Mouse (Mus musculus) stomach, embryonic 14.5 days (tissue): ENCODE measurements around the gene Mnt. TPM values are rescaled to one million over a fixed set of nuclear protein-coding genes. Genes with fewer than 3 reads are reported as not detected.

Source experiments
- ATAC-seq: fragments of 200-750 bp; cut with Nextera tagmentation; 2 replicates; pipeline ENCODE4 v1.8.0; 2017; ENCODE audit warnings: low read depth, moderate TSS enrichment; ENCODE audit not compliant: insufficient number of reproducible peaks, insufficient read depth, low FRiP score
- H3K27ac ChIP-seq: fragments of 300-500 bp; sonication (generic); 2 replicates; pipeline ENCODE4 v1.5.1; 2014; ENCODE audit warnings: mild to moderate bottlenecking, low read length, moderate library complexity, mixed read lengths
- H3K27me3 ChIP-seq: fragments of 300-500 bp; sonication (generic); 2 replicates; pipeline ENCODE4 v1.6.1; 2014; ENCODE audit warnings: low read length, control low read depth, mixed read lengths; ENCODE audit not compliant: control insufficient read depth, insufficient read depth
- H3K36me3 ChIP-seq: fragments of 300-500 bp; sonication (generic); 2 replicates; pipeline ENCODE4 v1.6.1; 2014; ENCODE audit warnings: mild to moderate bottlenecking, control low read depth, low read length, moderate library complexity, mixed read lengths; ENCODE audit not compliant: control insufficient read depth, insufficient read depth
- H3K4me1 ChIP-seq: fragments of 300-500 bp; sonication (generic); 2 replicates; pipeline ENCODE4 v1.6.1; 2014; ENCODE audit warnings: low read length, control low read depth, mixed read lengths; ENCODE audit not compliant: control insufficient read depth, insufficient read depth
- H3K4me2 ChIP-seq: fragments of 300-500 bp; sonication (generic); replicated peaks from 2 replicates; pipeline ENCODE4 v1.6.1; 2014; ENCODE audit warnings: low read depth, low read length, control low read depth
- H3K4me3 ChIP-seq: fragments of 300-500 bp; sonication (generic); 2 replicates; pipeline ENCODE4 v1.5.1; 2014; ENCODE audit warnings: low read depth, low read length, control low read depth
- H3K9ac ChIP-seq: fragments of 300-500 bp; sonication (generic); replicated peaks from 2 replicates; pipeline ENCODE4 v1.6.1; 2014; ENCODE audit warnings: low read depth, mild to moderate bottlenecking, control low read depth, low read length, moderate library complexity, mixed read lengths
- H3K9me3 ChIP-seq: fragments of 300-500 bp; sonication (generic); 2 replicates; pipeline ENCODE4 v1.6.1; 2016; ENCODE audit warnings: low read depth, low read length, control low read depth; ENCODE audit not compliant: control insufficient read depth
- WGBS: fragments of 180-500 bp; shearing (Covaris S2); extraction: QIAGEN DNeasy Blood & Tissue Kit; methylation state at CpG from one replicate; pipeline ENCODE4 v1.1.7; 2014; 5-methylcytosine and 5-hydroxymethylcytosine counted together
- polyA plus RNA-seq: library from polyadenylated mRNA; unstranded; fragments of >200 nt; fragmentation: Nextera tagmentation; extraction: Ambion mirVana; gene quantifications from 2 replicates; pipeline ENCODE4 v1.2.1, GENCODE M21; 2014

Gene Mnt
- polyA plus RNA-seq, 1 experiment from 2014 or later: 4.3 TPM

DNA sequence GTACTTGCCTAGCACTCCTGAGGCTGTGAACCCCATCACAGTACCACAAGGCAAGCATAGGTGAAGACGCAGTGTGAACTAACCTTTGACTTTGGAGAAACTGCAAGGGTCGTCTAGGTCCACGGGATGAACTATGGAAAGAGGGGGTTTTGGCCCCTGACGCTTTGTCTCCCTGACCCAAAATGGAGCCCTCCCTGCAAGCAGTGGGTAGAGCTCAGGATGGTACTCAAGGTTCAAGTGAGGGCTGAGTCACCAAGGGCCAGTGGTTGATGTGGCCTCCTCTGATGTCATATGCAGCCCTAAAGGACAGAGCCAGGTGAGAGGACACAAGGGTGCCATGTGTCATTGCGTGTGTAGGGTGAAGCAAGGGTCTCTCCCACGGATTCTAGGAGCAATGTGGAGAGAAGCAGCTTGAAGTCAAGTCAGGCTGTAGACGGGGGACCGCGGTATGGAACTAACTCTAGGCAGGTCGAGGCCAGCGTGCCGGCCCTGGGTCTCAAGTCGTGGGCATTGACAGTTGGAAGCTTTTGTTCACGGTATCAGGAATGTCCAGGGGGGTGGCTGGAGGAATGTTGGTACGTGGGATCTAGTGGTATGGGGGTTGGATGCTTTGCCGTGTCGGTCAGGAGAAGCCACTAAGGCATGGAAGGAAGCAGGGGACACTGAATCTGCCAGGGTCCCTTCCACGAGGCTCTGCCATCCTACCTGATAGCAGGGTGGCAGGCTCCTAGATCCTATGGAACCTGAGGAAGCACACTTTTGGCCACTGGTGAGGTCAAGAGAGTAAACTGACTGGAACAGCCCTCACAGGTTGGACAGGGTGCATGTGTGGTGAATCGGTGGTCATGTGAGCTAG, 9.4 kb downstream of the Mnt start:
- no peaks in the 10 kb centered on the region for H3K9me3 ChIP-seq
- H3K27ac ChIP-seq: no peak overlapping the region
- 92% methylated on average over 19 of the region's 19 CpGs for WGBS
- no peak for ATAC-seq
- H3K4me2 ChIP-seq: no peak overlapping the region
- H3K4me3 ChIP-seq: no peak overlapping the region
- peaks cover 3% of the 10 kb centered on the region; the same call in 1 of the 2 replicates for H3K36me3 ChIP-seq
- H3K27me3 ChIP-seq: no peaks in the 10 kb centered on the region
- H3K4me1 ChIP-seq: peaks cover 7% of the 10 kb centered on the region; the same call in 1 of the 2 replicates
- no peak overlapping the region for H3K9ac ChIP-seq

DNA sequence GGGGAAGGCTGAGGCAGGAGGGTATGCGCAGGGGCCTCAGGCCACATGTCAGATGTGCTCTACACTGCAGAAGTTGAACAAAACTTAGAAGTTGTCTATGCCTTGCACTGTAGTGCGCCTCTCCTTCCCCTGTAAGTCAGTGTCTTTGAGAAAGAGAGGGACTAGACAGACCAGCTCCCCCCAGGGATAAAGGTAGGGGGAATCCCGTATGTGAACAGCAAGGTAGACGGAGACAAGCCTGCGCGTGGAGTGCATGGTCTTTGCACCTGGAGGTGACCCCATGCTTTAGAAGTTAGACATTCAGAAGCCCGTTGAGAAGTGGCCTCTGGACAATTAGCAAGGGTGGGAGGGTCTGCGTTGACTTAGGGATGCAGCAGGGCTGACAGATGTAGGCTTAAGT, 10.0 kb downstream of the Mnt start:
- ATAC-seq: no peak
- H3K4me2 ChIP-seq: no peak overlapping the region
- no peak overlapping the region for H3K27ac ChIP-seq
- H3K4me1 ChIP-seq: peaks cover 7% of the 10 kb centered on the region; the same call in 1 of the 2 replicates
- peaks cover 3% of the 10 kb centered on the region; the same call in 1 of the 2 replicates for H3K36me3 ChIP-seq
- H3K9ac ChIP-seq: no peak overlapping the region
- peaks cover 3% of the 10 kb centered on the region; the same call in 1 of the 2 replicates for H3K9me3 ChIP-seq
- no peaks in the 10 kb centered on the region for H3K27me3 ChIP-seq
- 68% methylated on average over 8 of the region's 8 CpGs for WGBS
- H3K4me3 ChIP-seq: no peak overlapping the region

DNA sequence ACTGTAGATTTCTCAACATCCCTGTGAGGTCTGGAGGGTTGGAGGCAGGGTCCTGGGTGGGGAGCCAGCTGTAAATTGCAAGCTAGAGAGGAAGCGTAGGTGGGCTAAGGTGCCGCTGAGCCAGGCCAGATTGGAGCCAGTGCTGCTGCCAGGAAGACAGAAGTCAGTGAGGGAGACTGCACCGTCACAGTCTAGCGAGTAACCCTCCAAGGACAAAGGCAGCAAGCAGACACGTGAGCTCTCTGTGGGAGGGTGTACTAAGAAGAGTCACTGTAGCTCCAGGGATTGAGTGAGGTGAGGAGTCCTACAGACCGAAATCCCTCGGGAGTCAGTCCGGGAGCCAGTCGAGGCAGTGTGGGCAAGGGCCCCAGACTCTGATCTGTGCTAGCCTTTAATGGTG, 10.6 kb downstream of the Mnt start:
- ATAC-seq: no peak
- H3K4me2 ChIP-seq: no peak overlapping the region
- H3K36me3 ChIP-seq: peaks cover 3% of the 10 kb centered on the region
- peaks cover 7% of the 10 kb centered on the region; the same call in 1 of the 2 replicates for H3K4me1 ChIP-seq
- peaks cover 3% of the 10 kb centered on the region; the same call in 1 of the 2 replicates for H3K9me3 ChIP-seq
- H3K9ac ChIP-seq: no peak overlapping the region
- H3K27ac ChIP-seq: no peak overlapping the region
- WGBS: 87% methylated on average over 9 of the region's 9 CpGs
- no peak overlapping the region for H3K4me3 ChIP-seq
- H3K27me3 ChIP-seq: no peaks in the 10 kb centered on the region

DNA sequence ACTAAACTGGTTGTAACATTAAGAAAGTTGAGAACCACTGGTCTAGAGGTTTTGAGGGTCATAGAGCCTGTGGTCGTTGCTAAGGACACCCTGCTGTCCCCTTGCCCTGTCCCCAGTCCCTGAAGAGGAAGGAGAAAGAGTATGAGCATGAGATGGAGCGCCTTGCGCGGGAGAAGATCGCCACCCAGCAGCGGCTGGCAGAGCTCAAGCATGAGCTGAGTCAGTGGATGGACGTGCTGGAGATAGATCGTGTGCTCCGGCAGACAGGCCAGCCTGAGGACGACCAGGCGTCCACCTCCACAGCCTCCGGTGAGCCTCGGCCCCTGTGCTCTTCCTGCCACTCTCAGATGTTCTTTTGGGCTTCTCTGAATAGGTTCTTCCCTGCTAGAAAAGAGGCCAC, 11.3 kb downstream of the Mnt start:
- Histone ChIP-seq H3K4me2 (no peak overlapping the region), H3K9ac (no peak overlapping the region), H3K27ac (no peak overlapping the region), H3K4me3 (no peak overlapping the region), H3K36me3 (peaks cover 3% of the 10 kb centered on the region), H3K4me1 (peaks cover 6% of the 10 kb centered on the region; the same call in 1 of the 2 replicates), H3K27me3 (no peaks in the 10 kb centered on the region), H3K9me3 (peaks cover 3% of the 10 kb centered on the region; the same call in 1 of the 2 replicates)
- ATAC-seq: no peak
- 83% methylated on average over 13 of the region's 13 CpGs for WGBS

DNA sequence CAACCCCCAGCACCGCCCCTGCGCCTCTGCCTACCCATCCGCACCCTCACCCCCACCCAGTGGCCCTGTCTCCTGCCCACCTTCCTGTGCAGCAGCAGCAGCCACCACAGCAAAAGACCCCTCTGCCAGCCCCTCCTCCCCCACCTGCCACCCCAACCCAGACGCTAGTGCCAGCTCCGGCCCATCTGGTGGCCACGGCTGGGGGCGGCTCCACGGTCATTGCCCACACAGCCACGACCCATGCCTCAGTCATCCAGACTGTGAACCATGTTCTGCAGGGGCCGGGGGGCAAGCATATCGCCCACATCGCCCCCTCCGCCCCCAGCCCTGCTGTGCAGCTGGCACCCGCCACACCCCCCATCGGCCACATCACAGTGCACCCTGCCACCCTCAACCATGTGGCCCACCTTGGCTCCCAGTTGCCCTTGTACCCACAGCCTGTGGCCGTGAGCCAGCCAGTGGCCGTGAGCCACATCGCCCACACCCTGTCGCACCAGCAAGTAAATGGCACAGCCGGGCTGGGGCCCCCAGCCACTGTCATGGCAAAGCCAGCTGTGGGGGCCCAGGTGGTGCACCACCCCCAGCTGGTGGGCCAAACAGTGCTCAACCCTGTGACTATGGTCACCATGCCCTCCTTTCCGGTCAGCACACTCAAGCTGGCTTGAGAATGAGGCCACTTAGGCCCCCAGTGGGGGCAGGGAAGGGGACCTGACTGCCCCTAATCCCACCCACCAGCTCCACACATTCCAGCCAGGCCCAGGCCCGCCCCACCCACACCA, 12.1 kb downstream of the Mnt start:
- Histone ChIP-seq H3K36me3 (peaks cover 3% of the 10 kb centered on the region), H3K4me3 (no peak overlapping the region), H3K4me1 (0 out of 2 replicates have a peak, but pooled peaks cover 3% of the 10 kb centered on the region), H3K27ac (no peak overlapping the region), H3K9me3 (peaks cover 3% of the 10 kb centered on the region; the same call in 1 of the 2 replicates), H3K27me3 (no peaks in the 10 kb centered on the region), H3K4me2 (no peak overlapping the region), H3K9ac (no peak overlapping the region)
- no peak for ATAC-seq
- WGBS: 89% methylated on average over 22 of the region's 22 CpGs

DNA sequence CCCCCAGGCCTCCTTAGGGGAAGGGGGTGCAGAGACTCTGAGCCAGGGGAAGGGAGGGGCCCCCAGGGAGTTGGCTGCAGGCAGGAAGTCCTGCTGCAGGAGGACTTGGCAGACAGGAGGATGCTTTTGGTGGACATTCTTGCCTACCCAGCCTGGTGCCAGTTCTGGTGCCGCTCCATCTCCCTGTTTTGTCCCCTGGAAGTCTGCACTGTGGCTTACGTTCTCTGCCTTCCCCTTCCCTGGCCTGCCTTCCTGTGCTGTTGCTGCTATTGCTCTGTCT, 12.7 kb downstream of the Mnt start:
- H3K27me3 ChIP-seq: no peaks in the 10 kb centered on the region
- no peak for ATAC-seq
- H3K36me3 ChIP-seq: peaks cover 3% of the 10 kb centered on the region
- H3K4me1 ChIP-seq: 0 out of 2 replicates have a peak, but pooled peaks cover 3% of the 10 kb centered on the region
- H3K4me3 ChIP-seq: no peak overlapping the region
- H3K9me3 ChIP-seq: peaks cover 3% of the 10 kb centered on the region; the same call in 1 of the 2 replicates
- H3K9ac ChIP-seq: no peak overlapping the region
- WGBS: 82% methylated on average over 2 of the region's 2 CpGs
- H3K27ac ChIP-seq: no peak overlapping the region
- no peak overlapping the region for H3K4me2 ChIP-seq

DNA sequence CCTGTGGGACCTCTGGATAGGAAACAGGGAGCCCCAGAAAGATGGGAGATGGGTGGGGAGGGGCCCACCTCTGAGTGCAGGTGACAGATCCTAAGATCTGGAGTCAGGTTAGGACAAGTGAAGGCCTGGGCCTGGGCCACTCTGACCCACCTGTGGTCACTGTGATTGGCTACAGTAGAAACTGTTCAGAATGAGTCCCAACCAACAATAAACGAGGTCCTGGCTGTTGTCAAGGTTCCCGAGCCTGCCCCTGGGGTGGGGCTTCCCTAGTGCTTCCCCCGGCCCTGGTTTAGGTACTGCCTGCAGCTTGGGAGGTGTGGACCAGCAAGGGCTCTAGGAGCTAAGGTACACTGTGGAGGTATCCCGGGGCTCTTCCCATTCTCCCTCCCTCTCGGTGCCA, 13.0 kb downstream of the Mnt start:
- H3K27me3 ChIP-seq: no peaks in the 10 kb centered on the region
- no peak overlapping the region for H3K27ac ChIP-seq
- H3K4me2 ChIP-seq: no peak overlapping the region
- H3K9me3 ChIP-seq: peaks cover 3% of the 10 kb centered on the region; the same call in 1 of the 2 replicates
- no peak overlapping the region for H3K4me3 ChIP-seq
- ATAC-seq: no peak; the same call in 1 of the 2 replicates
- H3K4me1 ChIP-seq: 0 out of 2 replicates have a peak, but pooled peaks cover 3% of the 10 kb centered on the region
- H3K36me3 ChIP-seq: peaks cover 3% of the 10 kb centered on the region
- WGBS: 71% methylated on average over 5 of the region's 5 CpGs
- no peak overlapping the region for H3K9ac ChIP-seq

DNA sequence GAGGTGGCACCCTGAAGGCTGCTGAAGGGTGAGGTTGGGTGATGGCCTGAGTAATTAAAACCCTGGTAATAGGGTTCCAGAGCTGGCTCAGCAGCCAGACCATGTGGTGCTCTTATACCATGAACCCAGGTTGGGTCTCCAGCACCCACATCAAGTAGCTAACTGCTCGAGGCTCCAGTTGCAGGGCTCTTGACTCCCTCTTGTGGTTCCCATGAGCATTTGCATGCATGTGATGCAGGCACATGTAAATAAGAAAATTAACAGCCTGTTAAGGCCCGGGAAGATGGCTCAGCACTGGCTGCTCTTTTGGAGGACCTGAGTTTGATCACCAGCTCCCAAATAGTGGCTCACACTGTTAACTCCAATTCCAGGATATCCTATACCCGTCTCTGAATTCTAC, 15.1 kb downstream of the Mnt start:
- WGBS: 58% methylated on average over 3 of the region's 3 CpGs
- H3K4me3 ChIP-seq: no peak overlapping the region
- H3K4me1 ChIP-seq: 0 out of 2 replicates have a peak, but pooled peaks cover 3% of the 10 kb centered on the region
- H3K27me3 ChIP-seq: no peaks in the 10 kb centered on the region
- no peak overlapping the region for H3K27ac ChIP-seq
- H3K4me2 ChIP-seq: no peak overlapping the region
- H3K9me3 ChIP-seq: peaks cover 3% of the 10 kb centered on the region; the same call in 1 of the 2 replicates
- ATAC-seq: no peak
- H3K36me3 ChIP-seq: peaks cover 3% of the 10 kb centered on the region
- H3K9ac ChIP-seq: no peak overlapping the region
